In the genomic region with DNA sequence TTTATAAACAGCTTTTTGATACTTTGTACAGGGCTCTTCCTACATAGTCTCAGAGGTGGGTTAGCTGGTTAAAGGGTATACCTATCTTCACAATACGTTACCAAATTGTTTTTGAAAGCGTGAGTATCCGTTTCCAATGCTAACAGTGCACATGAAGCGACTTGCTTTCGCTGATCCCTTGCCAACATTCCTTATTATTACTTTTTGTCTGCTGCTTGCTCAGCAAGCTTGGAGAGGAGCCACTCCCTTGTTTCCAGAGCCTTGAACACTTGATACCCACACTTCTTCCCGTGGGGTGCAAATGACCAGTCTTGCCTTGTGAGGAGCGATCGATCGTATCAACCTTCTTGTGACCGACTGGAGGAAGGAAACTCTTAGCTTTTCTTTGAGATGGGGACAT, we compare ENCODE assay signal across 30 mouse cellular contexts.
DNase-seq lines count a peak whose midpoint lies in the region; ATAC-seq and TF ChIP-seq lines count a peak whose summit lies in the region.
"Had no signal": no experiment of that assay in that cellular context is flagged by ENCODE, and none has a peak within 500 bp of the region (broad histone marks: within the 10 kb centered on the region; RNA-seq: fewer than 3 reads in every experiment).

No protein-coding gene starts in this region.

- TF ChIP-seq CTCF in heart, postnatal 0 days (IDR thresholded peaks at IDR 0.05; ENCODE audit: low read depth), result no peak

- no peak for DNase-seq in heart, adult 18-20 months
- DNase-seq in heart, postnatal 0 days (ENCODE audit: low spot score), result no peak
- DNase-seq in heart, postnatal 14 days, result no peak
- DNase-seq in NIH3T3 (ENCODE audit: low read depth), result peak; percentile 24
- DNase-seq in gonadal fat pad, adult 2 months (ENCODE audit: low read depth), result peak; percentile 26
- DNase-seq in urinary bladder, postnatal 14 days (ENCODE audit: low spot score), result no peak
- DNase-seq: adrenal gland, adult 8-10 months; cerebellum, adult 8-10 months; cerebellum, postnatal 25 days; gastrocnemius, postnatal 25 days; kidney, adult 2 months; layer of hippocampus, adult 9-11 months; lung, embryonic 14.5 days; lung, postnatal 14 days; right cerebral cortex, postnatal 4 days; thymus, adult 18-20 months; thymus, postnatal 25 days had no signal

- 82% methylated on average over 10 of the region's 10 CpGs for WGBS in heart, embryonic 12.5 days
- WGBS in heart, postnatal 0 days, result 76% methylated on average over 10 of the region's 10 CpGs

- H3K27me3 ChIP-seq in heart, embryonic 12.5 days (replicated peaks), result no peaks in the 10 kb centered on the region
- no peaks in the 10 kb centered on the region for H3K27me3 ChIP-seq in heart, postnatal 0 days (ENCODE audit: control insufficient read depth, insufficient read depth, low read length)
- H3K27me3 ChIP-seq: forebrain, embryonic 15.5 days; hindbrain, embryonic 15.5 days; limb, embryonic 12.5 days; liver, embryonic 15.5 days; neural tube, embryonic 13.5 days had no signal

- ATAC-seq in heart, embryonic 12.5 days (ENCODE audit: insufficient number of reproducible peaks, low FRiP score), result no peak
- ATAC-seq in heart, postnatal 0 days (ENCODE audit: insufficient read depth, low read depth), result no peak
- ATAC-seq: activated CD4-positive, CD25-positive, alpha-beta regulatory T cell, adult 4 months; CD4-positive, CD25-positive, alpha-beta regulatory T cell, adult 4 months; forebrain, embryonic 15.5 days; inflammation-experienced regulatory T-cells, adult 6 months had no signal

- no peaks in the 10 kb centered on the region for H3K9me3 ChIP-seq in heart, embryonic 12.5 days (replicated peaks)
- H3K9me3 ChIP-seq in heart, postnatal 0 days (replicated peaks; ENCODE audit: control insufficient read depth, low read length), result no peaks in the 10 kb centered on the region
- H3K9me3 ChIP-seq: forebrain, embryonic 10.5 days; forebrain, embryonic 15.5 days; hindbrain, embryonic 15.5 days; limb, embryonic 12.5 days; liver, embryonic 15.5 days; midbrain, embryonic 10.5 days; neural tube, embryonic 13.5 days had no signal

- intact Hi-C loops in heart, postnatal 14 days (cut with DNase I), result loop anchor here (10.0 kb wide), 1 partner anchor 266 kb away; no protein-coding TSS in a partner anchor

- H3K4me1 ChIP-seq in heart, embryonic 12.5 days (replicated peaks), result peaks cover 5% of the 10 kb centered on the region; the same call in 1 of the 2 replicates
- H3K4me1 ChIP-seq in heart, postnatal 0 days (ENCODE audit: control insufficient read depth, insufficient read depth), result no peaks in the 10 kb centered on the region
- H3K4me1 ChIP-seq: forebrain, embryonic 15.5 days; hindbrain, embryonic 15.5 days; liver, embryonic 15.5 days; neural tube, embryonic 13.5 days had no signal

- no peak overlapping the region for H3K9ac ChIP-seq in heart, embryonic 12.5 days
- H3K9ac ChIP-seq in heart, postnatal 0 days (replicated peaks; ENCODE audit: low read depth, low read length), result no peak overlapping the region
- H3K9ac ChIP-seq: forebrain, embryonic 15.5 days; hindbrain, embryonic 15.5 days; limb, embryonic 12.5 days; liver, embryonic 15.5 days; lung, embryonic 14.5 days; neural tube, embryonic 13.5 days had no signal

- H3K36me3 ChIP-seq in heart, embryonic 12.5 days, result no peaks in the 10 kb centered on the region
- no peaks in the 10 kb centered on the region for H3K36me3 ChIP-seq in heart, postnatal 0 days (replicated peaks; ENCODE audit: control insufficient read depth, insufficient read depth, low read length)
- H3K36me3 ChIP-seq: forebrain, embryonic 10.5 days; limb, embryonic 12.5 days; liver, embryonic 15.5 days; midbrain, embryonic 10.5 days had no signal

- no peak overlapping the region for H3K4me3 ChIP-seq in heart, embryonic 12.5 days
- H3K4me3 ChIP-seq in heart, postnatal 0 days (ENCODE audit: low read depth, low read length), result peak overlapping the region; percentile 20; the same call in 1 of the 2 replicates
- H3K4me3 ChIP-seq: forebrain, embryonic 10.5 days; forebrain, embryonic 15.5 days; hindbrain, embryonic 15.5 days; limb, embryonic 12.5 days; liver, embryonic 15.5 days; midbrain, embryonic 10.5 days; neural tube, embryonic 13.5 days had no signal

- no peak for TF ChIP-seq EP300 in heart, postnatal 0 days (IDR thresholded peaks at IDR 0.05; ENCODE audit: low read depth)

- H3K4me2 ChIP-seq in heart, embryonic 12.5 days, result peak overlapping the region; percentile 7; the same call in 1 of the 2 replicates
- H3K4me2 ChIP-seq in heart, postnatal 0 days (ENCODE audit: low read depth, low read length), result peak overlapping the region; percentile 42
- H3K4me2 ChIP-seq: forebrain, embryonic 15.5 days; hindbrain, embryonic 15.5 days; limb, embryonic 12.5 days; liver, embryonic 15.5 days; lung, embryonic 14.5 days; neural tube, embryonic 13.5 days had no signal

- no peak overlapping the region for H3K27ac ChIP-seq in heart, embryonic 12.5 days (ENCODE audit: poor library complexity, severe bottlenecking)
- no peak overlapping the region for H3K27ac ChIP-seq in heart, postnatal 0 days (ENCODE audit: low read depth)
- H3K27ac ChIP-seq: forebrain, embryonic 10.5 days; forebrain, embryonic 15.5 days; hindbrain, embryonic 15.5 days; kidney, postnatal 0 days; limb, embryonic 12.5 days; liver, embryonic 15.5 days; neural tube, embryonic 13.5 days; stomach, postnatal 0 days had no signal

Comparison
In these comparisons a context has a peak if more than half of its experiments do, and no peak if none do; other contexts are left out.
1. DNase-seq: peak in NIH3T3 (single experiment) and gonadal fat pad, adult 2 months (single experiment); none in heart, adult 18-20 months (0 of 2), heart, postnatal 0 days (single experiment), heart, postnatal 14 days (0 of 2) and urinary bladder, postnatal 14 days (single experiment).